Mouse (Mus musculus) ES-CJ7 (cell line): ENCODE results near the gene Daam1.

ENCODE experiments used
- DNase-seq: peaks from one replicate; pipeline ENCODE4 v3.0.0; 2011; ENCODE audit warnings: low read depth, low spot score

Gene Daam1

GRCm38 (mm10) chr12:71932433-71933386 is 101.8 kb downstream of the Daam1 start:
- DNase-seq = no peak

GRCm38 (mm10) chr12:71933989-71934645 is 103.2 kb downstream of the Daam1 start:
- DNase-seq = no peak

GRCm38 (mm10) chr12:71936636-71937035 is 105.8 kb downstream of the Daam1 start:
- DNase-seq = no peak

- no peak for DNase-seq
Observed at GRCm38 (mm10) chr12:71938513-71938912, 107.6 kb downstream of the Daam1 start.

GRCm38 (mm10) chr12:71941290-71941689 is 110.4 kb downstream of the Daam1 start:
- no peak for DNase-seq

- no peak for DNase-seq
Observed at GRCm38 (mm10) chr12:71943112-71943511, 112.2 kb downstream of the Daam1 start.

GRCm38 (mm10) chr12:71943646-71944045 is 112.8 kb downstream of the Daam1 start:
- no peak for DNase-seq

GRCm38 (mm10) chr12:71945844-71946243 is 115.0 kb downstream of the Daam1 start:
- no peak for DNase-seq

GRCm38 (mm10) chr12:71946448-71946847 is 115.6 kb downstream of the Daam1 start:
- DNase-seq = no peak

- DNase-seq = no peak
Observed at GRCm38 (mm10) chr12:71948972-71949371, 118.1 kb downstream of the Daam1 start.

GRCm38 (mm10) chr12:71949606-71950005 is 118.7 kb downstream of the Daam1 start:
- no peak for DNase-seq

- no peak for DNase-seq
Observed at GRCm38 (mm10) chr12:71950095-71950877, 119.4 kb downstream of the Daam1 start.

GRCm38 (mm10) chr12:71954180-71954935 is 123.5 kb downstream of the Daam1 start:
- no peak for DNase-seq

GRCm38 (mm10) chr12:71956980-71957379 is 126.1 kb downstream of the Daam1 start:
- no peak for DNase-seq

GRCm38 (mm10) chr12:71957496-71957895 is 126.6 kb downstream of the Daam1 start:
- DNase-seq = no peak

- peak; percentile 56 for DNase-seq
Observed at GRCm38 (mm10) chr12:71959351-71959991, 128.6 kb downstream of the Daam1 start.

GRCm38 (mm10) chr12:71961671-71962070 is 130.8 kb downstream of the Daam1 start:
- DNase-seq = no peak

- DNase-seq = no peak
Observed at GRCm38 (mm10) chr12:71962616-71963015, 131.7 kb downstream of the Daam1 start.

- DNase-seq = no peak
Observed at GRCm38 (mm10) chr12:71968592-71968991, 137.7 kb downstream of the Daam1 start.

GRCm38 (mm10) chr12:71969022-71969421 is 138.1 kb downstream of the Daam1 start:
- DNase-seq = no peak

GRCm38 (mm10) chr12:71969439-71969838 is 138.6 kb downstream of the Daam1 start:
- no peak for DNase-seq
